Mouse (Mus musculus) hindbrain, embryonic 13.5 days (tissue): Measurements from ENCODE around the gene Cnnm4. TPM values are rescaled to one million over a fixed set of nuclear protein-coding genes. Genes with fewer than 3 reads are reported as not detected.
A peak's percentile ranks its signal among the peaks of the same experiment; 100 is the strongest.

Experiments used
- ATAC-seq: fragments of 200-750 bp; cut with Nextera tagmentation; 2 replicates; pipeline ENCODE4 v1.8.0; 2017; ENCODE audit warnings: moderate TSS enrichment; ENCODE audit not compliant: low FRiP score
- H3K27ac ChIP-seq: fragments of 300-500 bp; sonication (generic); 2 replicates; pipeline ENCODE4 v1.5.1; 2015; ENCODE audit warnings: inconsistent platforms, mild to moderate bottlenecking, moderate library complexity
- H3K27me3 ChIP-seq: fragments of 300-500 bp; sonication (generic); 2 replicates; pipeline ENCODE4 v1.6.1; 2015; ENCODE audit warnings: mild to moderate bottlenecking, inconsistent platforms
- H3K36me3 ChIP-seq: fragments of 300-500 bp; sonication (generic); 2 replicates; pipeline ENCODE4 v1.6.1; 2015; ENCODE audit warnings: mild to moderate bottlenecking, inconsistent platforms
- H3K4me1 ChIP-seq: fragments of 300-500 bp; sonication (generic); replicated peaks from 2 replicates; pipeline ENCODE4 v1.6.1; 2015; ENCODE audit warnings: inconsistent platforms
- H3K4me2 ChIP-seq: fragments of 300-500 bp; sonication (generic); 2 replicates; pipeline ENCODE4 v1.6.1; 2015; ENCODE audit warnings: inconsistent platforms, mild to moderate bottlenecking, moderate library complexity
- H3K4me3 ChIP-seq: fragments of 300-500 bp; sonication (generic); 2 replicates; pipeline ENCODE4 v1.5.1; 2015; ENCODE audit warnings: mild to moderate bottlenecking, inconsistent platforms
- H3K9ac ChIP-seq: fragments of 300-500 bp; sonication (generic); 2 replicates; pipeline ENCODE4 v1.6.1; 2015; ENCODE audit warnings: mild to moderate bottlenecking, inconsistent platforms
- H3K9me3 ChIP-seq: fragments of 300-500 bp; sonication (generic); 2 replicates; pipeline ENCODE4 v1.6.1; 2016; ENCODE audit warnings: inconsistent platforms
- WGBS: fragments of 180-500 bp; shearing (Covaris S2); methylation state at CpG from one replicate; pipeline ENCODE4 v1.1.7; 2015; 5-methylcytosine and 5-hydroxymethylcytosine counted together
- polyA plus RNA-seq: library from polyadenylated mRNA; unstranded; fragments of >200 nt; fragmentation: Nextera tagmentation; extraction: Ambion mirVana; gene quantifications from 2 replicates; pipeline ENCODE4 v1.2.1, GENCODE M21; 2015

The Cnnm4 gene
- polyA plus RNA-seq, 1 experiment from 2014 or later: 8.9 TPM

GRCm38 (mm10) chr1:36538727-36539126 is 67.3 kb downstream of the Cnnm4 start:
- Histone ChIP-seq H3K27me3 (no peaks in the 10 kb centered on the region), H3K36me3 (peaks cover 42% of the 10 kb centered on the region), H3K4me3 (no peak overlapping the region), H3K27ac (no peak overlapping the region), H3K9me3 (no peaks in the 10 kb centered on the region), H3K4me1 (0 out of 2 replicates have a peak, but pooled peaks cover 4% of the 10 kb centered on the region), H3K4me2 (no peak overlapping the region), H3K9ac (no peak overlapping the region)
- WGBS: 88% methylated on average over 4 of the region's 4 CpGs
- ATAC-seq: no peak

GRCm38 (mm10) chr1:36539186-36539585 is 67.8 kb downstream of the Cnnm4 start, which contains the start of gene Gm42417:
TSS of gene Gm42417 (minus strand) at chr1:36539429.
- 0 out of 2 replicates have a peak, but pooled peaks cover 8% of the 10 kb centered on the region for H3K4me1 ChIP-seq
- WGBS: 54% methylated on average over 9 of the region's 9 CpGs
- H3K4me3 ChIP-seq: no peak within 1 kb of the TSS
- no peaks in the 10 kb centered on the region for H3K9me3 ChIP-seq
- no peak within 1 kb of the TSS for H3K9ac ChIP-seq
- ATAC-seq: no peak
- no peak within 1 kb of the TSS for H3K27ac ChIP-seq
- H3K36me3 ChIP-seq: peaks cover 42% of the 10 kb centered on the region
- H3K27me3 ChIP-seq: no peaks in the 10 kb centered on the region
- H3K4me2 ChIP-seq: no peak within 1 kb of the TSS

GRCm38 (mm10) chr1:36540132-36540531 is 68.7 kb downstream of the Cnnm4 start:
- Histone ChIP-seq H3K9ac (no peak overlapping the region), H3K9me3 (no peaks in the 10 kb centered on the region), H3K36me3 (peaks cover 42% of the 10 kb centered on the region), H3K4me1 (0 out of 2 replicates have a peak, but pooled peaks cover 8% of the 10 kb centered on the region), H3K4me3 (no peak overlapping the region), H3K27me3 (no peaks in the 10 kb centered on the region), H3K4me2 (no peak overlapping the region), H3K27ac (no peak overlapping the region)
- ATAC-seq: no peak
- 95% methylated on average over 11 of the region's 11 CpGs for WGBS

GRCm38 (mm10) chr1:36540807-36541206 is 69.4 kb downstream of the Cnnm4 start:
- no peaks in the 10 kb centered on the region for H3K27me3 ChIP-seq
- H3K9ac ChIP-seq: no peak overlapping the region
- no peaks in the 10 kb centered on the region for H3K9me3 ChIP-seq
- peaks cover 41% of the 10 kb centered on the region for H3K36me3 ChIP-seq
- peaks cover 13% of the 10 kb centered on the region for H3K4me1 ChIP-seq
- H3K4me3 ChIP-seq: no peak overlapping the region
- H3K4me2 ChIP-seq: no peak overlapping the region
- H3K27ac ChIP-seq: no peak overlapping the region
- whole genome bisulfite sequencing: 94% methylated on average over 12 of the region's 12 CpGs
- ATAC-seq: no peak

GRCm38 (mm10) chr1:36541844-36542243 is 70.4 kb downstream of the Cnnm4 start:
- no peak overlapping the region for H3K4me2 ChIP-seq
- H3K4me3 ChIP-seq: no peak overlapping the region
- H3K27me3 ChIP-seq: no peaks in the 10 kb centered on the region
- ATAC-seq: no peak
- H3K27ac ChIP-seq: no peak overlapping the region
- no peak overlapping the region for H3K9ac ChIP-seq
- H3K36me3 ChIP-seq: peaks cover 35% of the 10 kb centered on the region
- WGBS: 95% methylated on average over 16 of the region's 16 CpGs
- peaks cover 23% of the 10 kb centered on the region for H3K4me1 ChIP-seq
- H3K9me3 ChIP-seq: no peaks in the 10 kb centered on the region

GRCm38 (mm10) chr1:36542925-36543324 is 71.5 kb downstream of the Cnnm4 start:
- H3K9ac ChIP-seq: no peak overlapping the region
- no peak for ATAC-seq
- H3K4me2 ChIP-seq: no peak overlapping the region
- H3K4me1 ChIP-seq: peaks cover 25% of the 10 kb centered on the region
- no peak overlapping the region for H3K27ac ChIP-seq
- no peak overlapping the region for H3K4me3 ChIP-seq
- H3K27me3 ChIP-seq: no peaks in the 10 kb centered on the region
- H3K9me3 ChIP-seq: no peaks in the 10 kb centered on the region
- H3K36me3 ChIP-seq: peaks cover 36% of the 10 kb centered on the region
- 94% methylated on average over 9 of the region's 9 CpGs for WGBS

- 84% methylated on average over 2 of the region's 2 CpGs for WGBS
- Histone ChIP-seq H3K4me1 (peaks cover 48% of the 10 kb centered on the region), H3K27me3 (no peaks in the 10 kb centered on the region), H3K9me3 (no peaks in the 10 kb centered on the region), H3K36me3 (peaks cover 41% of the 10 kb centered on the region), H3K4me2 (no peak overlapping the region), H3K27ac (no peak overlapping the region), H3K4me3 (no peak overlapping the region), H3K9ac (0 out of 2 replicates have a peak overlapping the region, but pooled peaks have one; percentile 19)
- ATAC-seq: no peak
These were observed 74.0 kb downstream of the Cnnm4 start for GRCm38 (mm10) chr1:36545382-36545781.

- Histone ChIP-seq H3K36me3 (peaks cover 42% of the 10 kb centered on the region), H3K4me2 (peak overlapping the region; percentile 63), H3K27ac (no peak overlapping the region), H3K4me3 (peak overlapping the region; percentile 57), H3K4me1 (peaks cover 48% of the 10 kb centered on the region), H3K27me3 (no peaks in the 10 kb centered on the region), H3K9ac (peak overlapping the region; percentile 79), H3K9me3 (no peaks in the 10 kb centered on the region)
- ATAC-seq: no peak
- 73% methylated on average over 19 of the region's 19 CpGs for WGBS
These were observed 74.6 kb downstream of the Cnnm4 start for GRCm38 (mm10) chr1:36545845-36546600.

- Histone ChIP-seq H3K36me3 (peaks cover 43% of the 10 kb centered on the region), H3K27ac (peak within 1 kb of the TSS; percentile 77), H3K4me3 (peak within 1 kb of the TSS; percentile 57), H3K4me1 (peaks cover 57% of the 10 kb centered on the region), H3K9me3 (no peaks in the 10 kb centered on the region), H3K4me2 (peak within 1 kb of the TSS; percentile 63), H3K27me3 (no peaks in the 10 kb centered on the region), H3K9ac (peak within 1 kb of the TSS; percentile 79)
- under 1% methylated on average over 43 of the region's 43 CpGs for WGBS
- peak; percentile 96 for ATAC-seq
These were observed 75.6 kb downstream of the Cnnm4 start, which contains the start of gene Ankrd39 for GRCm38 (mm10) chr1:36546888-36547471. TSS of gene Ankrd39 (minus strand) at chr1:36547445.

- H3K27me3 ChIP-seq: no peaks in the 10 kb centered on the region
- H3K27ac ChIP-seq: peak overlapping the region; percentile 77
- ATAC-seq: no peak
- peaks cover 52% of the 10 kb centered on the region for H3K36me3 ChIP-seq
- 35% methylated on average over 9 of the region's 9 CpGs for WGBS
- H3K4me2 ChIP-seq: 0 out of 2 replicates have a peak overlapping the region, but pooled peaks have one; percentile 1
- H3K4me1 ChIP-seq: peaks cover 57% of the 10 kb centered on the region
- H3K4me3 ChIP-seq: no peak overlapping the region
- H3K9me3 ChIP-seq: no peaks in the 10 kb centered on the region
- H3K9ac ChIP-seq: peak overlapping the region; percentile 59
These were observed 76.7 kb downstream of the Cnnm4 start for GRCm38 (mm10) chr1:36547981-36548598.

GRCm38 (mm10) chr1:36548771-36549170 is 77.4 kb downstream of the Cnnm4 start:
- 54% methylated on average over 8 of the region's 8 CpGs for WGBS
- H3K9me3 ChIP-seq: no peaks in the 10 kb centered on the region
- H3K36me3 ChIP-seq: peaks cover 58% of the 10 kb centered on the region
- H3K4me3 ChIP-seq: no peak overlapping the region
- ATAC-seq: no peak
- H3K27me3 ChIP-seq: no peaks in the 10 kb centered on the region
- no peak overlapping the region for H3K4me2 ChIP-seq
- peak overlapping the region; percentile 51; the same call in 1 of the 2 replicates for H3K9ac ChIP-seq
- no peak overlapping the region for H3K27ac ChIP-seq
- H3K4me1 ChIP-seq: peaks cover 60% of the 10 kb centered on the region

- 87% methylated on average over 18 of the region's 18 CpGs for WGBS
- no peaks in the 10 kb centered on the region for H3K27me3 ChIP-seq
These were observed 78.1 kb downstream of the Cnnm4 start for GRCm38 (mm10) chr1:36549491-36549890.

More at GRCm38 (mm10) chr1:36549491-36549890, 78.1 kb downstream of the Cnnm4 start:
- Histone ChIP-seq H3K27ac (no peak overlapping the region), H3K4me3 (no peak overlapping the region), H3K4me1 (peaks cover 63% of the 10 kb centered on the region), H3K36me3 (peaks cover 66% of the 10 kb centered on the region), H3K4me2 (0 out of 2 replicates have a peak overlapping the region, but pooled peaks have one; percentile 13), H3K9ac (peak overlapping the region; percentile 51; the same call in 1 of the 2 replicates), H3K9me3 (no peaks in the 10 kb centered on the region)
- ATAC-seq: no peak
